Mouse (Mus musculus) MEL (cell line): ENCODE results near the gene Hist1h2ad. TPM values are rescaled to one million over a fixed set of nuclear protein-coding genes. Genes with fewer than 3 reads are reported as not detected.
"Not testable (repeated sequence)": the region's sequence is repeated elsewhere in the genome, so short reads cannot be mapped to it uniquely, and the experiment has no call there.

Source experiments
- DNase-seq: peaks from one replicate; pipeline ENCODE4 v3.0.0; 2011; ENCODE audit warnings: low read depth, low spot score
- H3K27ac ChIP-seq: 2 replicates; pipeline ENCODE4 v1.5.1; 2012; ENCODE audit warnings: low read depth, mild to moderate bottlenecking, control low read depth, low read length, moderate library complexity; ENCODE audit not compliant: control insufficient read depth
- H3K27me3 ChIP-seq, 2 experiments: fragments of 150-350 bp in 1 of 2; sonication (generic) in 1 of 2; 2 replicates each; pipeline ENCODE4 v1.6.1; 2012; ENCODE audit warnings: low read length in 2 of 2, mild to moderate bottlenecking in 2 of 2, improper control_type of control experiment in 1 of 2, moderate library complexity in 1 of 2; ENCODE audit not compliant: insufficient read depth in 2 of 2, control insufficient read depth in 1 of 2
- H3K36me3 ChIP-seq, 2 experiments: 2 replicates each; pipeline ENCODE4 v1.6.1; 2012 to 2014; ENCODE audit warnings: low read length in 2 of 2, improper control_type of control experiment in 1 of 2, inconsistent platforms in 1 of 2, mild to moderate bottlenecking in 1 of 2; ENCODE audit not compliant: insufficient read depth in 2 of 2, control insufficient read depth in 1 of 2
- H3K4me1 ChIP-seq, 2 experiments: fragments of 150-350 bp in 1 of 2; sonication (generic) in 1 of 2; 2 replicates each; pipeline ENCODE4 v1.6.1; 2012; ENCODE audit warnings: low read length in 2 of 2, improper control_type of control experiment in 1 of 2, mild to moderate bottlenecking in 1 of 2; ENCODE audit not compliant: insufficient read depth in 2 of 2, control insufficient read depth in 1 of 2
- H3K4me3 ChIP-seq, 2 experiments: fragments of 150-350 bp in 1 of 2; sonication (generic) in 1 of 2; 2 replicates each; pipeline ENCODE4 v1.5.1; 2012; ENCODE audit warnings: low read depth in 2 of 2, low read length in 2 of 2, mild to moderate bottlenecking in 2 of 2, moderate library complexity in 2 of 2, control low read depth in 1 of 2, improper control_type of control experiment in 1 of 2; ENCODE audit not compliant: control insufficient read depth in 1 of 2, insufficient read depth in 1 of 2
- H3K79me2 ChIP-seq: 2 replicates; pipeline ENCODE4 v1.6.1; 2012; ENCODE audit warnings: mild to moderate bottlenecking, low read length, moderate library complexity; ENCODE audit not compliant: control insufficient read depth, poor library complexity, insufficient read depth
- H3K9ac ChIP-seq: 2 replicates; pipeline ENCODE4 v1.6.1; 2012; ENCODE audit warnings: low read depth, mild to moderate bottlenecking, control low read depth, low read length, moderate library complexity; ENCODE audit not compliant: control insufficient read depth, poor library complexity, severe bottlenecking
- H3K9me3 ChIP-seq: fragments of 150-350 bp; sonication (generic); replicated peaks from 2 replicates; pipeline ENCODE4 v1.6.1; 2012; ENCODE audit warnings: mild to moderate bottlenecking, low read length, improper control_type of control experiment, moderate library complexity; ENCODE audit not compliant: insufficient read depth
- JUND ChIP-seq: IDR thresholded peaks from 2 replicates; pipeline ENCODE4 v1.6.1; 2011; ENCODE audit warnings: low read depth, mild to moderate bottlenecking, improper control_type of control experiment, low read length
- NELFE ChIP-seq: IDR thresholded peaks from 2 replicates; pipeline ENCODE4 v1.6.1; 2011; ENCODE audit warnings: low read depth, low read length, improper control_type of control experiment
- NRF1 ChIP-seq: IDR thresholded peaks from 2 replicates; pipeline ENCODE4 v1.6.1; 2014; ENCODE audit warnings: low read depth, mild to moderate bottlenecking, inconsistent platforms, low read length, improper control_type of control experiment, moderate library complexity; ENCODE audit not compliant: poor library complexity, insufficient read depth, severe bottlenecking
- POLR2A ChIP-seq, 2 experiments: IDR thresholded peaks; 2 replicates each; pipeline ENCODE4 v1.6.1; 2011 to 2012; ENCODE audit warnings: low read length in 2 of 2, mild to moderate bottlenecking in 2 of 2, control low read depth in 1 of 2, improper control_type of control experiment in 1 of 2, low read depth in 1 of 2, moderate library complexity in 1 of 2; ENCODE audit not compliant: control insufficient read depth in 1 of 2, insufficient read depth in 1 of 2, poor library complexity in 1 of 2
- POLR2AphosphoS5 ChIP-seq: IDR thresholded peaks from 2 replicates; pipeline ENCODE4 v1.6.1; 2012; ENCODE audit warnings: low read depth, borderline replicate concordance, mild to moderate bottlenecking, inconsistent platforms, low read length, moderate library complexity, mixed read lengths
- TBP ChIP-seq: IDR thresholded peaks from 2 replicates; pipeline ENCODE4 v1.8.0; 2011; ENCODE audit warnings: low read depth, low read length, improper control_type of control experiment
- UBTF ChIP-seq: IDR thresholded peaks from 2 replicates; pipeline ENCODE4 v1.6.1; 2012; ENCODE audit warnings: low read depth, mild to moderate bottlenecking, inconsistent platforms, low read length, improper control_type of control experiment, moderate library complexity, borderline replicate concordance; ENCODE audit not compliant: insufficient read depth
- polyA plus RNA-seq, 2 experiments: library from polyadenylated mRNA; stranded (reverse) in 1 of 2; unstranded in 1 of 2; fragments of >175 nt in 1 of 2; fragments of >200 nt in 1 of 2; gene quantifications; 2 replicates each; pipeline versions ENCODE4 v1.2.1 to v1.2.4; 2012; ENCODE audit warnings: low replicate concordance in 2 of 2, low read depth in 1 of 2; ENCODE audit not compliant: insufficient read length in 2 of 2, insufficient read depth in 1 of 2, missing spikeins in 1 of 2
- total RNA-seq: library from RNA; depleted of rRNA; stranded (reverse); fragments of 300-350 nt; gene quantifications from 2 replicates; pipeline ENCODE4 v1.2.3, GENCODE M21; 2012

Gene Hist1h2ad
- total and polyA plus RNA-seq, 3 experiments: 0.14 to 924 TPM; not detected in 1

GRCm38 (mm10) chr13:23572218-23573033 lies 1.8 kb upstream of the Hist1h2ad start:
- H3K4me1 ChIP-seq: no peaks in the 10 kb centered on the region; a peak in 1 of 4 replicates
- no peak for TF ChIP-seq JUND
- no peak for TF ChIP-seq NRF1
- TF ChIP-seq NELFE: no peak
- TF ChIP-seq, all 39 proteins: peak for 0
- Histone ChIP-seq H3K27ac (peak overlapping the region; percentile 98), H3K36me3 (peaks cover 0 to 24% of the 10 kb centered on the region in 2 experiments; a peak in 2 of 4 replicates), H3K79me2 (peaks cover 6% of the 10 kb centered on the region; the same call in 1 of the 2 replicates), H3K4me3 (peak overlapping the region in 1 of 2 experiments; percentile 4), H3K9ac (peak overlapping the region; percentile 99), H3K9me3 (no peaks in the 10 kb centered on the region), H3K27me3 (no peaks in the 10 kb centered on the region)
- DNase-seq: peak; percentile 85

DNA sequence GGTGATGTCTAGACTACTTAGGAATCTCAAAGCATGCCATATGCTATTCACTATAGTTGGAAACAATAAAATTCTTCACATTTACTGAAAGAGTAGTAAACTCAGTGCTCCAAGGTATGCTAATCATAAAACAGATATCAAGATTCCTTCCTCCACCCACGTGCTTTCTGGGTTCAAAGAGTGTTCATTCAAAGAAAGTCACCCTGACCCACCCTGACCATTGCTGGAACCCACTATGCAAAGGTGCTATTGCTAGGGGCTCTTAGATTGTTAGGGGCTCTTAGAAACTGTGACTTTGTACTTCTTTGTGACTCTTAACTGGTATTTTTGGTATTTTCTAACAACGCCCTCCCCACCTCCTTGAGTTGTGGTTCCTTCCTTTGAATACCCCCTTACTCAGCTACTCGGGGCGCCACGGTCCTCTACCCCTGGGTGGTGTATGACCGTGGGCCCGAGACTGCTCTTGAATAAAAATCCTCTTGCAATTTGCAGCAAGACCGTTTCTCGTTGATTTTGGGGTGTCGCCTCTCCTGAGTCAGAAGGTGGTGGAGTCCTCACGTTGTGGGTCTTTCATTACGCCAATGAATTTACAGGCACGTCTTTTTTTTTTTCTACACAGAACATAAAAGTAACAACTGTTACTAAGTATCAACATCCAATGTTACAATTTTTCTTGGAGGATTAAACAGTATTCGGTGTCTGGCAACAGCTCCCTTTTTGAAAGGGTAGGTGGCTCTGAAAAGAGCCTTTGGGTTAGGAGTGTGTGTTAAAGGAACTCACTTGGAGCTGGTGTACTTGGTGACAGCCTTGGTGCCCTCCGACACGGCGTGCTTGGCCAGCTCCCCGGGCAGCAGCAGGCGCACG lies 915 bp upstream of the Hist1h2ad start:
- Histone ChIP-seq H3K36me3 (peaks cover 0 to 25% of the 10 kb centered on the region in 2 experiments; a peak in 2 of 4 replicates), H3K4me3 (peak overlapping the region; percentile 12 to 58), H3K9ac (peak overlapping the region; percentile 99), H3K27ac (peak overlapping the region; percentile 98)
- not testable (repeated sequence) for H3K27me3 ChIP-seq, H3K9me3 ChIP-seq, H3K4me1 ChIP-seq, H3K79me2 ChIP-seq
- peak; percentile 53 to 56; a peak in 3 of 4 replicates for TF ChIP-seq POLR2A (IDR thresholded peaks at IDR 0.05; ENCODE audit: control insufficient read depth in 1 of 2, insufficient read depth in 1 of 2, low read depth in 1 of 2, low read length in 2 of 2, poor library complexity in 1 of 2)
- peak; percentile 44; the same call in 1 of the 2 replicates for TF ChIP-seq TBP
- DNase-seq: peak; percentile 71

GRCm38 (mm10) chr13:23574546-23575170 lies 477 bp downstream of the Hist1h2ad start:
- not testable (repeated sequence) for H3K9me3 ChIP-seq, H3K27me3 ChIP-seq, H3K79me2 ChIP-seq, H3K4me1 ChIP-seq
- Histone ChIP-seq H3K9ac (peak overlapping the region; percentile 77), H3K36me3 (peaks cover 0 to 25% of the 10 kb centered on the region in 2 experiments; a peak in 2 of 4 replicates), H3K4me3 (peak overlapping the region; percentile 14 to 47; a peak in 3 of 4 replicates), H3K27ac (peak overlapping the region; percentile 98)
- DNase-seq: peak; percentile 74
- TF ChIP-seq UBTF: peak; percentile 73; the same call in 1 of the 2 replicates
- TF ChIP-seq POLR2A (IDR thresholded peaks at IDR 0.05; ENCODE audit: control insufficient read depth in 1 of 2, insufficient read depth in 1 of 2, low read depth in 1 of 2, low read length in 2 of 2, poor library complexity in 1 of 2): peak; percentile 68 to 87; a peak in 3 of 4 replicates
- TF ChIP-seq POLR2AphosphoS5: peak; percentile 1; the same call in 1 of the 2 replicates
